Mouse (Mus musculus) cortical plate, adult 2 months (tissue): ENCODE measurements at regions not wholly inside any gene's neighbourhood (a gene's known extent, or its start where the extent isn't known, plus 50 kb on each side); places are given as distances from the start of the nearest gene placed in this dataset.

Experiments used
- H3K27ac ChIP-seq: fragments of 200-500 bp; 2 replicates; pipeline ENCODE4 v1.5.1; 2012; ENCODE audit warnings: low read length, control low read depth, inconsistent platforms; ENCODE audit not compliant: insufficient read depth
- H3K4me1 ChIP-seq: fragments of 200-500 bp; 2 replicates; pipeline ENCODE4 v1.6.1; 2011; ENCODE audit warnings: low read length; ENCODE audit not compliant: control insufficient read depth, insufficient read depth
- H3K4me3 ChIP-seq: fragments of 200-500 bp; 2 replicates; pipeline ENCODE4 v1.5.1; 2011; ENCODE audit warnings: mild to moderate bottlenecking, low read length, control low read depth; ENCODE audit not compliant: insufficient read depth
- CTCF ChIP-seq: fragments of 200-500 bp; IDR thresholded peaks from 2 replicates; pipeline ENCODE4 v1.5.1; 2011; ENCODE audit warnings: mild to moderate bottlenecking, control low read depth, low read length; ENCODE audit not compliant: insufficient read depth; ENCODE audit errors: extremely low read depth
- POLR2A ChIP-seq: fragments of 200-500 bp; IDR thresholded peaks from 2 replicates; pipeline ENCODE4 v1.6.1; 2011; ENCODE audit warnings: mild to moderate bottlenecking, low read length, control low read depth; ENCODE audit not compliant: insufficient read depth; ENCODE audit errors: extremely low read depth

- no peaks in the 10 kb centered on the region for H3K4me1 ChIP-seq
- TF ChIP-seq CTCF (no peak), POLR2A (no peak)
- H3K27ac ChIP-seq: no peak overlapping the region
- no peak overlapping the region for H3K4me3 ChIP-seq
Measured at GRCm38 (mm10) chr15:62500966-62501365, 1344.0 kb downstream of the Gsdmc2 start.

- H3K27ac ChIP-seq: no peak overlapping the region
- no peak overlapping the region for H3K4me3 ChIP-seq
- no peaks in the 10 kb centered on the region for H3K4me1 ChIP-seq
- TF ChIP-seq CTCF (no peak), POLR2A (no peak)
Measured at GRCm38 (mm10) chr15:62500522-62500921, 1344.5 kb downstream of the Gsdmc2 start.

GRCm38 (mm10) chr15:62496193-62496592 lies 1348.8 kb downstream of the Gsdmc2 start:
- Histone ChIP-seq H3K4me1 (no peaks in the 10 kb centered on the region), H3K27ac (no peak overlapping the region), H3K4me3 (no peak overlapping the region)
- TF ChIP-seq CTCF (no peak), POLR2A (no peak)

- H3K4me3 ChIP-seq: no peak overlapping the region
- TF ChIP-seq POLR2A: no peak
- TF ChIP-seq CTCF: no peak
- no peak overlapping the region for H3K27ac ChIP-seq
- no peaks in the 10 kb centered on the region for H3K4me1 ChIP-seq
Measured at GRCm38 (mm10) chr15:62492350-62492749, 1352.6 kb downstream of the Gsdmc2 start.

GRCm38 (mm10) chr15:62490548-62490947 lies 1354.4 kb downstream of the Gsdmc2 start:
- Histone ChIP-seq H3K4me3 (no peak overlapping the region), H3K27ac (no peak overlapping the region), H3K4me1 (no peaks in the 10 kb centered on the region)
- no peak for TF ChIP-seq POLR2A
- TF ChIP-seq CTCF: no peak

GRCm38 (mm10) chr15:62486540-62486939 lies 1358.4 kb downstream of the Gsdmc2 start:
- Histone ChIP-seq H3K4me1 (no peaks in the 10 kb centered on the region), H3K4me3 (no peak overlapping the region), H3K27ac (no peak overlapping the region)
- no peak for TF ChIP-seq POLR2A
- no peak for TF ChIP-seq CTCF

GRCm38 (mm10) chr15:62484350-62484749 lies 1360.6 kb downstream of the Gsdmc2 start:
- TF ChIP-seq POLR2A (no peak), CTCF (no peak)
- H3K27ac ChIP-seq: no peak overlapping the region
- H3K4me3 ChIP-seq: no peak overlapping the region
- H3K4me1 ChIP-seq: no peaks in the 10 kb centered on the region

GRCm38 (mm10) chr15:62483534-62483933 lies 1361.4 kb downstream of the Gsdmc2 start:
- Histone ChIP-seq H3K27ac (no peak overlapping the region), H3K4me1 (no peaks in the 10 kb centered on the region), H3K4me3 (no peak overlapping the region)
- TF ChIP-seq POLR2A: no peak
- no peak for TF ChIP-seq CTCF

- Histone ChIP-seq H3K27ac (no peak overlapping the region), H3K4me3 (no peak overlapping the region), H3K4me1 (no peaks in the 10 kb centered on the region)
- TF ChIP-seq POLR2A (no peak), CTCF (no peak)
Measured at GRCm38 (mm10) chr15:62482357-62482756, 1362.6 kb downstream of the Gsdmc2 start.

GRCm38 (mm10) chr15:62477779-62478178 lies 1367.2 kb downstream of the Gsdmc2 start:
- TF ChIP-seq POLR2A (no peak), CTCF (no peak)
- Histone ChIP-seq H3K4me1 (no peaks in the 10 kb centered on the region), H3K4me3 (no peak overlapping the region), H3K27ac (no peak overlapping the region)
